Mouse (Mus musculus) heart, embryonic 14.5 days (tissue): ENCODE measurements at regions not wholly inside any gene's neighbourhood (a gene's known extent, or its start where the extent isn't known, plus 50 kb on each side); places are given as distances from the start of the nearest gene placed in this dataset.

Source experiments
- ATAC-seq: fragments of 200-750 bp; cut with Nextera tagmentation; 2 replicates; pipeline ENCODE4 v1.8.0; 2017; ENCODE audit warnings: low read depth, moderate TSS enrichment; ENCODE audit not compliant: insufficient number of reproducible peaks, insufficient read depth, low FRiP score
- H3K27ac ChIP-seq, 2 experiments: fragments of 200-500 bp in 1 of 2; fragments of 300-500 bp in 1 of 2; sonication (generic) in 1 of 2; replicated peaks in 1 of 2; 2 replicates each; pipeline ENCODE4 v1.5.1; 2012 to 2014; ENCODE audit warnings: low read depth in 2 of 2, low read length in 2 of 2, control low read depth in 1 of 2, mild to moderate bottlenecking in 1 of 2, mixed read lengths in 1 of 2; ENCODE audit not compliant: control insufficient read depth in 1 of 2, insufficient read depth in 1 of 2
- H3K27me3 ChIP-seq: fragments of 300-500 bp; sonication (generic); 2 replicates; pipeline ENCODE4 v1.6.1; 2014; ENCODE audit warnings: mild to moderate bottlenecking, low read length, control low read depth; ENCODE audit not compliant: control insufficient read depth, insufficient read depth
- H3K36me3 ChIP-seq: fragments of 300-500 bp; sonication (generic); 2 replicates; pipeline ENCODE4 v1.6.1; 2014; ENCODE audit warnings: mild to moderate bottlenecking, control low read depth, low read length, mixed read lengths; ENCODE audit not compliant: control insufficient read depth, insufficient read depth
- H3K4me1 ChIP-seq, 2 experiments: fragments of 200-500 bp in 1 of 2; fragments of 300-500 bp in 1 of 2; sonication (generic) in 1 of 2; 2 replicates each; pipeline ENCODE4 v1.6.1; 2012 to 2014; ENCODE audit warnings: low read length in 2 of 2, control low read depth in 1 of 2, mixed read lengths in 1 of 2; ENCODE audit not compliant: control insufficient read depth in 2 of 2, insufficient read depth in 2 of 2
- H3K4me2 ChIP-seq: fragments of 300-500 bp; sonication (generic); 2 replicates; pipeline ENCODE4 v1.6.1; 2014; ENCODE audit warnings: mild to moderate bottlenecking, low read length
- H3K4me3 ChIP-seq, 2 experiments: fragments of 200-500 bp in 1 of 2; fragments of 300-500 bp in 1 of 2; sonication (generic) in 1 of 2; 2 replicates each; pipeline ENCODE4 v1.5.1; 2012 to 2014; ENCODE audit warnings: low read length in 2 of 2, mild to moderate bottlenecking in 2 of 2, control low read depth in 1 of 2, low read depth in 1 of 2, moderate library complexity in 1 of 2; ENCODE audit not compliant: control insufficient read depth in 1 of 2, insufficient read depth in 1 of 2
- H3K9ac ChIP-seq: fragments of 300-500 bp; sonication (generic); 2 replicates; pipeline ENCODE4 v1.6.1; 2014; ENCODE audit warnings: mild to moderate bottlenecking, low read length
- H3K9me3 ChIP-seq: fragments of 300-500 bp; sonication (generic); 2 replicates; pipeline ENCODE4 v1.6.1; 2016; ENCODE audit warnings: low read length, control low read depth; ENCODE audit not compliant: control insufficient read depth
- WGBS: fragments of 180-500 bp; shearing (Covaris S2); extraction: QIAGEN DNeasy Blood & Tissue Kit; methylation state at CpG from one replicate; pipeline ENCODE4 v1.1.7; 2014; 5-methylcytosine and 5-hydroxymethylcytosine counted together

- ATAC-seq = no peak
- no peaks in the 10 kb centered on the region for H3K27me3 ChIP-seq
- no peak overlapping the region for H3K4me3 ChIP-seq
- H3K9ac ChIP-seq = no peak overlapping the region
- no peaks in the 10 kb centered on the region for H3K9me3 ChIP-seq
- no peaks in the 10 kb centered on the region for H3K36me3 ChIP-seq
- no peak overlapping the region for H3K4me2 ChIP-seq
- H3K27ac ChIP-seq = no peak overlapping the region
- no peaks in the 10 kb centered on the region; a peak in 1 of 4 replicates for H3K4me1 ChIP-seq
Measured at GRCm38 (mm10) chr2:117804686-117805085, 307.0 kb upstream of the Thbs1 start.

GRCm38 (mm10) chr2:117807121-117807520, 304.6 kb upstream of the Thbs1 start:
- 81% methylated on average over 3 of the region's 3 CpGs for WGBS
- Histone ChIP-seq H3K9ac (no peak overlapping the region), H3K4me3 (no peak overlapping the region), H3K9me3 (no peaks in the 10 kb centered on the region), H3K27ac (no peak overlapping the region), H3K27me3 (no peaks in the 10 kb centered on the region), H3K4me2 (no peak overlapping the region), H3K4me1 (no peaks in the 10 kb centered on the region), H3K36me3 (no peaks in the 10 kb centered on the region)
- ATAC-seq = no peak

- H3K4me1 ChIP-seq = no peaks in the 10 kb centered on the region
- no peak overlapping the region for H3K4me2 ChIP-seq
- WGBS = 73% methylated on average over 1 of the region's 1 CpGs
- no peaks in the 10 kb centered on the region for H3K36me3 ChIP-seq
- H3K4me3 ChIP-seq = no peak overlapping the region
- H3K27ac ChIP-seq = no peak overlapping the region
- no peaks in the 10 kb centered on the region for H3K27me3 ChIP-seq
- ATAC-seq = no peak
- no peaks in the 10 kb centered on the region for H3K9me3 ChIP-seq
- H3K9ac ChIP-seq = no peak overlapping the region
Measured at GRCm38 (mm10) chr2:117811506-117811905, 300.2 kb upstream of the Thbs1 start.

- Histone ChIP-seq H3K4me1 (no peaks in the 10 kb centered on the region), H3K36me3 (no peaks in the 10 kb centered on the region), H3K4me2 (no peak overlapping the region), H3K4me3 (no peak overlapping the region), H3K27me3 (no peaks in the 10 kb centered on the region), H3K9me3 (no peaks in the 10 kb centered on the region), H3K9ac (no peak overlapping the region), H3K27ac (no peak overlapping the region)
- no peak for ATAC-seq
- WGBS = 52% methylated on average over 2 of the region's 2 CpGs
Measured at GRCm38 (mm10) chr2:117811931-117812330, 299.7 kb upstream of the Thbs1 start.

- H3K36me3 ChIP-seq = no peaks in the 10 kb centered on the region
- H3K9me3 ChIP-seq = no peaks in the 10 kb centered on the region
- no peaks in the 10 kb centered on the region for H3K27me3 ChIP-seq
- no peak overlapping the region for H3K27ac ChIP-seq
- H3K4me1 ChIP-seq = peaks cover 2 to 5% of the 10 kb centered on the region in 2 experiments; a peak in 3 of 4 replicates
- H3K4me2 ChIP-seq = no peak overlapping the region
- H3K9ac ChIP-seq = no peak overlapping the region
- ATAC-seq = no peak
- WGBS = 42% methylated on average over 3 of the region's 3 CpGs
- no peak overlapping the region for H3K4me3 ChIP-seq
Measured at GRCm38 (mm10) chr2:117819701-117820225, 291.9 kb upstream of the Thbs1 start.

GRCm38 (mm10) chr2:117820708-117821107, 291.0 kb upstream of the Thbs1 start:
- no peak for ATAC-seq
- no peak overlapping the region for H3K4me3 ChIP-seq

GRCm38 (mm10) chr2:117825088-117825487, 286.6 kb upstream of the Thbs1 start:
- Histone ChIP-seq H3K27ac (no peak overlapping the region), H3K9me3 (no peaks in the 10 kb centered on the region), H3K4me2 (peak overlapping the region; percentile 30; the same call in 1 of the 2 replicates), H3K4me1 (peaks cover 9 to 16% of the 10 kb centered on the region in 2 experiments), H3K27me3 (no peaks in the 10 kb centered on the region), H3K4me3 (no peak overlapping the region), H3K9ac (no peak overlapping the region), H3K36me3 (no peaks in the 10 kb centered on the region)
- ATAC-seq = no peak
- WGBS = 21% methylated on average over 8 of the region's 8 CpGs

More at GRCm38 (mm10) chr2:117820708-117821107, 291.0 kb upstream of the Thbs1 start:
- peaks cover 9 to 15% of the 10 kb centered on the region in 2 experiments for H3K4me1 ChIP-seq
- H3K36me3 ChIP-seq = no peaks in the 10 kb centered on the region
- no peaks in the 10 kb centered on the region for H3K9me3 ChIP-seq
- no peak overlapping the region for H3K27ac ChIP-seq
- H3K4me2 ChIP-seq = no peak overlapping the region
- H3K9ac ChIP-seq = no peak overlapping the region
- no peaks in the 10 kb centered on the region for H3K27me3 ChIP-seq

- Histone ChIP-seq H3K4me1 (peaks cover 9 to 14% of the 10 kb centered on the region in 2 experiments), H3K9ac (no peak overlapping the region), H3K4me3 (no peak overlapping the region), H3K9me3 (no peaks in the 10 kb centered on the region), H3K4me2 (no peak overlapping the region), H3K27ac (no peak overlapping the region), H3K36me3 (no peaks in the 10 kb centered on the region), H3K27me3 (no peaks in the 10 kb centered on the region)
- no peak for ATAC-seq
- WGBS = 75% methylated on average over 3 of the region's 3 CpGs
Measured at GRCm38 (mm10) chr2:117827278-117827677, 284.4 kb upstream of the Thbs1 start.
